ENCODE assay signal across 8 mouse cellular contexts in the genomic region with DNA sequence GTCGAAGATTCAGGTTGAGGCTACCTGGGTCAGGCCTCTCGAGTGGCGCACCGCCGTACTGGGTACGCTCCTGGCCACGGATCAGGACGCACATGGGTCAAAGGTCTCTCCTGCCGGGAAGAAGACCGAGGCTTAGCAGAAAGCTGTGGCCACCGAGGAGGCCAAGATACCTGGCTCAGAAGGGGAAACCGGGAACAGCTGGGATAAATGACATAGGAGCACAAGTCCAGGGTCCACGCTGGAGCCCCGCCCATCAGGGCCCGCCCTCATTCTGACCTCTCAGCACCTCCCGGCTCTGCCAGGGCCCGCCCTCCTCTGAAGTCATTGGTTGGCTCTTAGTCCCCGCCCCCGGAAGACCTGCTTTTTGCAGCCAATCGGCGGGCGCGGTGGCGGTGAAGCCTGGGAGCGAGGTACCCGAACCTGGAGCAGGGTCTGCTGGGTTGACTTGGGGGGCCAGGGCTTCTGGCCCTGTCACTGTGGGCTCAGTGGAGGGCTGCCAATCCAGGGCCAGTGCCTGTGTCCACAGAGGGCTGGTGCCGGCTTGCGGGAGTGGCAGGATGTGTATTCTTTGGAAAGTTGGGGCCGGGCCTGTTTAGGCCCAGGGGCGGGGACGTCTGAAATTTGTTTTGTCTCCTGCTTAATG. TPM values are rescaled to one million over a fixed set of nuclear protein-coding genes. Genes with fewer than 3 reads are reported as not detected.
DNase-seq lines count a peak whose midpoint lies in the region; ATAC-seq and TF ChIP-seq lines count a peak whose summit lies in the region.

A gene (plus strand): TSS at position 325 of the 643 bp plus-strand sequence.

- TF ChIP-seq EP300 in MEL (IDR thresholded peaks at IDR 0.05; ENCODE audit: low read depth in 1 of 2, low read length in 2 of 2), result no peak

- peak within 1 kb of the TSS; percentile 74 to 99 for H3K4me3 ChIP-seq in MEL (ENCODE audit: control insufficient read depth in 1 of 2, insufficient read depth in 1 of 2, low read depth in 2 of 2, low read length in 2 of 2)
- peak within 1 kb of the TSS; percentile 86 for H3K4me3 ChIP-seq in cerebellum, adult 2 months (replicated peaks; ENCODE audit: insufficient read depth, low read depth, low read length)
- peak within 1 kb of the TSS; percentile 54 for H3K4me3 ChIP-seq in forebrain, postnatal 0 days (ENCODE audit: low read depth, low read length)
- peak within 1 kb of the TSS; percentile 58 for H3K4me3 ChIP-seq in lung, embryonic 15.5 days

- no peaks in the 10 kb centered on the region for H3K36me3 ChIP-seq in MEL (ENCODE audit: control insufficient read depth in 1 of 2, insufficient read depth in 2 of 2, low read length in 2 of 2)
- peaks cover 14% of the 10 kb centered on the region; the same call in 1 of the 2 replicates for H3K36me3 ChIP-seq in forebrain, postnatal 0 days (ENCODE audit: insufficient read depth)
- H3K36me3 ChIP-seq in lung, embryonic 15.5 days, result peaks cover 15% of the 10 kb centered on the region

- TF ChIP-seq RAD21 in MEL (IDR thresholded peaks at IDR 0.05; ENCODE audit: low read depth, low read length), result no peak

- no peaks in the 10 kb centered on the region for H3K79me2 ChIP-seq in MEL (ENCODE audit: control insufficient read depth, insufficient read depth, low read length, poor library complexity)

- no peaks in the 10 kb centered on the region for H3K27me3 ChIP-seq in MEL (ENCODE audit: control insufficient read depth in 1 of 2, insufficient read depth in 2 of 2, low read length in 2 of 2)
- no peaks in the 10 kb centered on the region for H3K27me3 ChIP-seq in cerebellum, adult 2 months (ENCODE audit: control insufficient read depth, insufficient read depth, low read length)
- no peaks in the 10 kb centered on the region for H3K27me3 ChIP-seq in forebrain, postnatal 0 days (ENCODE audit: insufficient read depth, low read length)
- no peaks in the 10 kb centered on the region for H3K27me3 ChIP-seq in lung, embryonic 15.5 days

- WGBS in cerebellum, adult 2 months, result under 1% methylated on average over 31 of the region's 31 CpGs
- WGBS in forebrain, postnatal 0 days, result 5% methylated on average over 31 of the region's 31 CpGs
- WGBS in lung, embryonic 15.5 days, result 3% methylated on average over 31 of the region's 31 CpGs

- ATAC-seq in forebrain, postnatal 0 days, result peak; percentile 99
- peak; percentile 97 for ATAC-seq in lung, embryonic 15.5 days (ENCODE audit: borderline replicate concordance, extremely low read depth, low FRiP score, low TSS enrichment)

- peak within 1 kb of the TSS; percentile 76 for H3K4me2 ChIP-seq in forebrain, postnatal 0 days (ENCODE audit: low read depth)
- H3K4me2 ChIP-seq in lung, embryonic 15.5 days, result peak within 1 kb of the TSS; percentile 78

- peak; percentile 96 for DNase-seq in MEL (ENCODE audit: low read depth, low spot score)
- DNase-seq in cerebellum, adult 2 months, result peak; percentile 97
- DNase-seq in forebrain, postnatal 0 days, result peak; percentile 95
- peak; percentile 98 for DNase-seq in heart, postnatal 4 days
- DNase-seq in layer of hippocampus, adult 8-10 months (ENCODE audit: low spot score in 2 of 2), result peak; percentile 95
- peak; percentile 92 for DNase-seq in ovary, adult 18-20 months (ENCODE audit: low spot score)
- DNase-seq in thymus, postnatal 0 days (ENCODE audit: low spot score), result peak; percentile 93

- no peak within 1 kb of the TSS for H3K27ac ChIP-seq in MEL (ENCODE audit: control insufficient read depth, low read depth, low read length)
- H3K27ac ChIP-seq in cerebellum, adult 2 months (ENCODE audit: insufficient read depth, low read length), result peak within 1 kb of the TSS; percentile 20; the same call in 1 of the 2 replicates
- peak within 1 kb of the TSS; percentile 59; the same call in 1 of the 2 replicates for H3K27ac ChIP-seq in forebrain, postnatal 0 days (ENCODE audit: low read depth, low read length)
- no peak within 1 kb of the TSS for H3K27ac ChIP-seq in lung, embryonic 15.5 days

- peak within 1 kb of the TSS; percentile 69 for H3K9ac ChIP-seq in MEL (ENCODE audit: control insufficient read depth, low read depth, low read length, poor library complexity, severe bottlenecking)
- peak within 1 kb of the TSS; percentile 74 for H3K9ac ChIP-seq in forebrain, postnatal 0 days
- peak within 1 kb of the TSS; percentile 67 for H3K9ac ChIP-seq in lung, embryonic 15.5 days

- no peak for TF ChIP-seq CTCF in MEL (IDR thresholded peaks at IDR 0.05 in 2 of 3, conservative IDR thresholded peaks at IDR 0.05 in 1 of 3; ENCODE audit: control insufficient read depth in 1 of 3, insufficient read depth in 1 of 3, low read depth in 2 of 3, low read length in 3 of 3, poor library complexity in 1 of 3, severe bottlenecking in 1 of 3)
- no peak for TF ChIP-seq CTCF in cerebellum, adult 2 months (IDR thresholded peaks at IDR 0.05; ENCODE audit: borderline replicate concordance, insufficient read depth, low read depth, low read length)
- TF ChIP-seq CTCF in forebrain, postnatal 0 days (IDR thresholded peaks at IDR 0.05; ENCODE audit: low read depth), result no peak

- H3K9me3 ChIP-seq in MEL (replicated peaks; ENCODE audit: insufficient read depth, low read length), result no peaks in the 10 kb centered on the region
- no peaks in the 10 kb centered on the region for H3K9me3 ChIP-seq in forebrain, postnatal 0 days (ENCODE audit: low read length)
- no peaks in the 10 kb centered on the region for H3K9me3 ChIP-seq in lung, embryonic 15.5 days

- peak in 1 of 2 experiments; percentile 44; a peak in 1 of 4 replicates for TF ChIP-seq POLR2A in MEL (IDR thresholded peaks at IDR 0.05; ENCODE audit: control insufficient read depth in 1 of 2, insufficient read depth in 1 of 2, low read depth in 1 of 2, low read length in 2 of 2, poor library complexity in 1 of 2)
- TF ChIP-seq POLR2A in cerebellum, adult 2 months (IDR thresholded peaks at IDR 0.05; ENCODE audit: borderline replicate concordance, insufficient read depth, low read length), result peak; percentile 47; the same call in 1 of the 2 replicates

- no peaks in the 10 kb centered on the region for H3K4me1 ChIP-seq in MEL (ENCODE audit: control insufficient read depth in 1 of 2, insufficient read depth in 2 of 2, low read length in 2 of 2)
- no peaks in the 10 kb centered on the region; the same call in 1 of the 2 replicates for H3K4me1 ChIP-seq in cerebellum, adult 2 months (ENCODE audit: control insufficient read depth, insufficient read depth, low read length)
- peaks cover 19% of the 10 kb centered on the region for H3K4me1 ChIP-seq in forebrain, postnatal 0 days (ENCODE audit: insufficient read depth)
- H3K4me1 ChIP-seq in lung, embryonic 15.5 days, result peaks cover 21% of the 10 kb centered on the region; the same call in 1 of the 2 replicates

TF ChIP-seq in MEL, 35 proteins besides CTCF, POLR2A, EP300 and RAD21 (continues in another document):
- TF ChIP-seq ZNF384 (IDR thresholded peaks at IDR 0.05; ENCODE audit: low read depth, low read length) (no peak), SIN3A (IDR thresholded peaks at IDR 0.05; ENCODE audit: low read length) (peak; percentile 88), POLR2AphosphoS5 (IDR thresholded peaks at IDR 0.05; ENCODE audit: borderline replicate concordance, low read depth, low read length) (no peak), GATA1 (IDR thresholded peaks at IDR 0.05; ENCODE audit: low read depth, low read length) (no peak), MYB (IDR thresholded peaks at IDR 0.05; ENCODE audit: low read depth, low read length) (no peak), CHD2 (IDR thresholded peaks at IDR 0.05; ENCODE audit: low read length) (peak; percentile 37; the same call in 1 of the 2 replicates), RCOR1 (IDR thresholded peaks at IDR 0.05; ENCODE audit: low read depth, low read length) (no peak), ETS1 (IDR thresholded peaks at IDR 0.05; ENCODE audit: low read depth, low read length) (no peak), NRF1 (IDR thresholded peaks at IDR 0.05; ENCODE audit: insufficient read depth, low read depth, low read length, poor library complexity, severe bottlenecking) (no peak), HCFC1 (IDR thresholded peaks at IDR 0.05; ENCODE audit: low read depth, low read length) (peak; percentile 66; the same call in 1 of the 2 replicates), TBP (IDR thresholded peaks at IDR 0.05; ENCODE audit: low read depth, low read length) (no peak), KAT2A (conservative IDR thresholded peaks at IDR 0.05; ENCODE audit: low read depth, low read length) (no peak; the same call in 1 of the 2 replicates), ELF1 (IDR thresholded peaks at IDR 0.05; ENCODE audit: low read depth, low read length) (peak; percentile 83), ZC3H11A (IDR thresholded peaks at IDR 0.05; ENCODE audit: low read depth, low read length) (no peak), TCF12 (IDR thresholded peaks at IDR 0.05; ENCODE audit: low read depth, low read length) (0 out of 2 replicates have a peak, but pooled peaks have one; percentile 25), ZMIZ1 (IDR thresholded peaks at IDR 0.05; ENCODE audit: low read depth, low read length) (no peak), SMC3 (IDR thresholded peaks at IDR 0.05; ENCODE audit: low read depth, low read length) (no peak), USF1 (IDR thresholded peaks at IDR 0.05; ENCODE audit: low read depth, low read length) (no peak), MYC (IDR thresholded peaks at IDR 0.05; ENCODE audit: low read depth, low read length) (no peak), E2F4 (IDR thresholded peaks at IDR 0.05; ENCODE audit: borderline replicate concordance, low read depth, low read length) (no peak), MAFK (IDR thresholded peaks at IDR 0.05; ENCODE audit: borderline replicate concordance, low read depth, low read length) (no peak), GABPA (IDR thresholded peaks at IDR 0.05; ENCODE audit: low read depth, low read length) (no peak), MEF2A (IDR thresholded peaks at IDR 0.05; ENCODE audit: extremely low read depth, insufficient replicate concordance, low read depth, low read length, poor library complexity, severe bottlenecking) (no peak), MAZ (IDR thresholded peaks at IDR 0.05; ENCODE audit: low read depth, low read length) (peak; percentile 59; the same call in 1 of the 2 replicates)

RNA-seq across cellular contexts. Expression of the gene that starts here (rescaled TPM):
- 5.0 and 5.2 TPM in 2 replicates for total RNA-seq in MEL (2012; rRNA removed)
- 1 to 10 TPM in 1 of 2 experiments, not detected in 1; 7.9 TPM for polyA plus RNA-seq in MEL (2012; ENCODE audit: insufficient read depth in 1 of 2, insufficient read length in 2 of 2, low read depth in 1 of 2, low replicate concordance in 2 of 2, missing spikeins in 1 of 2)
- polyA plus RNA-seq in cerebellum, adult 2 months (2012; rRNA removed), result 43.8 and 46.8 TPM in 2 replicates
- total RNA-seq in forebrain, postnatal 0 days (2014; rRNA removed), result 44.9 and 46.9 TPM in 2 replicates
- polyA plus RNA-seq in forebrain, postnatal 0 days (2015; fragmentation: Nextera tagmentation; extraction: Ambion mirVana), result 40.7 and 45.3 TPM in 2 replicates
- total RNA-seq in heart, postnatal 4 days (2021), result 10 to 100 TPM; 14.2 to 14.4 TPM
- 10 to 100 TPM; 31.5 to 34.1 (median 33.3) TPM for total RNA-seq in layer of hippocampus, adult 8-10 months (2022)
- polyA plus RNA-seq in lung, embryonic 15.5 days (2015; fragmentation: Nextera tagmentation; extraction: Ambion mirVana), result 13.9 and 14.6 TPM in 2 replicates
- 5.7 and 6.1 TPM in 2 replicates for polyA plus RNA-seq in thymus, postnatal 0 days (2015; fragmentation: Nextera tagmentation; extraction: Ambion mirVana)

Comparison
In these comparisons a context has a peak if more than half of its experiments do, and no peak if none do; other contexts are left out.
1. H3K27ac ChIP-seq: peak in cerebellum, adult 2 months (single experiment) and forebrain, postnatal 0 days (single experiment); none in MEL (single experiment) and lung, embryonic 15.5 days (single experiment).
2. Peak in every context shown above with its lines, with median percentiles within 50 percentile points of each other: DNase-seq, H3K4me3 ChIP-seq and H3K9ac ChIP-seq.